Mouse (Mus musculus) heart, adult 2 months (tissue): ENCODE data around the gene 5430427O19Rik.

Experiments used
- CTCF ChIP-seq: fragments of 200-600 bp; IDR thresholded peaks from 2 replicates; pipeline ENCODE4 v1.8.1; 2022; ENCODE audit warnings: antibody characterized with exemption, mild to moderate bottlenecking, moderate library complexity
- EP300 ChIP-seq: fragments of 200-500 bp; IDR thresholded peaks from 2 replicates; pipeline ENCODE4 v1.6.1; 2011; ENCODE audit warnings: low read depth, low read length, control low read depth; ENCODE audit not compliant: insufficient read depth
- POLR2A ChIP-seq: fragments of 200-500 bp; IDR thresholded peaks from 2 replicates; pipeline ENCODE4 v1.6.1; 2011; ENCODE audit warnings: mild to moderate bottlenecking, low read depth, low read length, control low read depth; ENCODE audit not compliant: insufficient read depth

DNA sequence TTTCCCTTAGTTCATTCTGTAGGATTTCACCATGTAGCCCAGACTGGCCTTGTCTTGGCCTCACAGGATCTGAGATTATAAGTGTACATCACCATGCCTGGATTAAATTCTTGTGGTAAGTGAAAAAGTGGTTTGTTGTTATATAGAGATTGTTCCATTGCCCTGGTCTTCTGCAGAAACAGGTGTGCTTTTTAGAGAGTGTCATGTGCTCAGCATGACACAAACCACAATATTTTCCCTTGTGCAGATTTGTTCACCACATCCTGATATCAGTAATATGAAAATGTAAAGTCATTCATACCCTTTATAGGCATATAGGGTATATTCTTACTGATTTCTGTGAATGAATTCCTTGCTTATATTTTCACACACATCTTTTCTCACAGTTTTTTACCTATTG lies 31.0 kb upstream of the 5430427O19Rik start:
- TF ChIP-seq POLR2A (no peak), CTCF (no peak), EP300 (no peak)
